Mouse (Mus musculus) liver, embryonic 14.5 days (tissue): ENCODE measurements around the gene Ptpn13.
A peak's percentile ranks its signal among the peaks of the same experiment; 100 is the strongest.

Experiments used
- CTCF ChIP-seq: IDR thresholded peaks from 2 replicates; pipeline ENCODE4 v1.5.1; 2016; ENCODE audit warnings: antibody characterized with exemption, low read depth, control low read depth
- EP300 ChIP-seq: IDR thresholded peaks from 2 replicates; pipeline ENCODE4 v1.6.1; 2016; ENCODE audit warnings: antibody characterized with exemption, low read depth

- TF ChIP-seq CTCF: no peak
- TF ChIP-seq EP300: peak; percentile 93
Observed at GRCm38 (mm10) chr5:103490964-103491363, 66.0 kb downstream of the Ptpn13 start.
